Mouse (Mus musculus) cerebellum, adult 9-10 months (tissue): ENCODE results near the gene Kansl2.
"Not testable (repeated sequence)": the region's sequence is repeated elsewhere in the genome, so short reads cannot be mapped to it uniquely, and the experiment has no call there.

Experiments used
- DNase-seq: peaks from one replicate; pipeline ENCODE4 v3.0.0; 2022

Gene Kansl2

GRCm38 (mm10) chr15:98535921-98536320 is 1.9 kb upstream of the Kansl2 start:
- no peak for DNase-seq

GRCm38 (mm10) chr15:98533035-98533531 is 981 bp downstream of the Kansl2 start:
- peak; percentile 45 for DNase-seq

GRCm38 (mm10) chr15:98532281-98532680 is 1.8 kb downstream of the Kansl2 start:
- no peak for DNase-seq

GRCm38 (mm10) chr15:98528066-98528563 is 5.9 kb downstream of the Kansl2 start:
- no peak for DNase-seq

- DNase-seq: no peak
Observed at GRCm38 (mm10) chr15:98527056-98527771, 6.8 kb downstream of the Kansl2 start.

- DNase-seq: no peak
Observed at GRCm38 (mm10) chr15:98526057-98526456, 8.0 kb downstream of the Kansl2 start.

- DNase-seq: no peak
Observed at GRCm38 (mm10) chr15:98521245-98521644, 12.8 kb downstream of the Kansl2 start.

GRCm38 (mm10) chr15:98517380-98518355 is 16.4 kb downstream of the Kansl2 start:
- peak; percentile 72 for DNase-seq

- not testable (repeated sequence) for DNase-seq
Observed at GRCm38 (mm10) chr15:98514845-98515244, 19.2 kb downstream of the Kansl2 start.

GRCm38 (mm10) chr15:98514146-98514545 is 19.9 kb downstream of the Kansl2 start:
- DNase-seq: no peak

GRCm38 (mm10) chr15:98513676-98514075 is 20.4 kb downstream of the Kansl2 start:
- not testable (repeated sequence) for DNase-seq

GRCm38 (mm10) chr15:98512799-98513321 is 21.2 kb downstream of the Kansl2 start:
- DNase-seq: peak; percentile 68

GRCm38 (mm10) chr15:98512232-98512631 is 21.8 kb downstream of the Kansl2 start:
- DNase-seq: peak; percentile 30

- DNase-seq: peak; percentile 7
Observed at GRCm38 (mm10) chr15:98511386-98511928, 22.6 kb downstream of the Kansl2 start.

- DNase-seq: peak; percentile 76
Observed at GRCm38 (mm10) chr15:98510438-98511385, 23.4 kb downstream of the Kansl2 start.

- no peak for DNase-seq
Observed at GRCm38 (mm10) chr15:98509387-98509786, 24.7 kb downstream of the Kansl2 start.

- no peak for DNase-seq
Observed at GRCm38 (mm10) chr15:98507321-98507720, 26.7 kb downstream of the Kansl2 start.

GRCm38 (mm10) chr15:98506253-98506957 is 27.7 kb downstream of the Kansl2 start:
- no peak for DNase-seq

- peak; percentile 52 for DNase-seq
Observed at GRCm38 (mm10) chr15:98504514-98504913, 29.6 kb downstream of the Kansl2 start.

- no peak for DNase-seq
Observed at GRCm38 (mm10) chr15:98503317-98503716, 30.7 kb downstream of the Kansl2 start.

- no peak for DNase-seq
Observed at GRCm38 (mm10) chr15:98497631-98498030, 36.4 kb downstream of the Kansl2 start.
